Comparison of ENCODE assay signal across 10 mouse cellular contexts in the genomic region with DNA sequence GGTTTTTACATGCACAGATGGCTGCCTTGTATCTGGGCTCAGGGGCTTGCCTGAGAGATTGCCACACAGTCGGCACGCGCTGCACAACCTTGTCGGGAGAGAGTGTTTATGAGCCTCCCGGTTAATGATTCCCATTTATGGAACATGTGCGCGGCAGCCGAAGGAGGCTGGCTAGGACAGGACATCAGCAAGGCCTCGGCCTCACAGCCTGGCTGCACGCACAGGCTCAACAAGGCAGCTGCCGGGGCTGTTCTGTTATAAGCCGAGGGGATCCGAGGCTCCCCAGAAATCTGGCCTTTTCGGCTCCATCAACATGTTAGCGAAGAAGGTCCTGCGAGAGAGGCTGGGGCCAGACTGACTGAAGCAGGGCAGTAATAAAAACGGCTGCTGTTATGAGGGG.
DNase-seq lines count a peak whose midpoint lies in the region; ATAC-seq and TF ChIP-seq lines count a peak whose summit lies in the region.
"Had no signal": no experiment of that assay in that cellular context is flagged by ENCODE, and none has a peak within 500 bp of the region (broad histone marks: within the 10 kb centered on the region; RNA-seq: fewer than 3 reads in every experiment).

No protein-coding gene starts in this region.

- H3K9ac ChIP-seq in heart, embryonic 12.5 days: no peak overlapping the region
- no peak overlapping the region for H3K9ac ChIP-seq in CH12.LX (ENCODE audit: insufficient read depth, low read depth)
- H3K9ac ChIP-seq in limb, embryonic 12.5 days (replicated peaks): no peak overlapping the region

- TF ChIP-seq POLR2A in CH12.LX (IDR thresholded peaks at IDR 0.05; ENCODE audit: low read depth, low read length): no peak

- TF ChIP-seq CTCF in CH12.LX (conservative IDR thresholded peaks at IDR 0.05 in 1 of 2, IDR thresholded peaks at IDR 0.05 in 1 of 2; ENCODE audit: low read depth in 2 of 2, low read length in 2 of 2): no peak

- H3K4me1 ChIP-seq in heart, embryonic 12.5 days (replicated peaks): peaks cover 21% of the 10 kb centered on the region
- H3K4me1 ChIP-seq in CH12.LX (ENCODE audit: control insufficient read depth in 1 of 2, insufficient read depth in 2 of 2): peaks cover 35 to 67% of the 10 kb centered on the region in 2 experiments
- H3K4me1 ChIP-seq in limb, embryonic 12.5 days (replicated peaks): peaks cover 69% of the 10 kb centered on the region

- H3K36me3 ChIP-seq in heart, embryonic 12.5 days: no peaks in the 10 kb centered on the region
- H3K36me3 ChIP-seq in CH12.LX (replicated peaks in 1 of 2; ENCODE audit: control insufficient read depth in 1 of 2, insufficient read depth in 1 of 2, low read length in 1 of 2): no peaks in the 10 kb centered on the region
- H3K36me3 ChIP-seq in limb, embryonic 12.5 days: no peaks in the 10 kb centered on the region

- H3K4me3 ChIP-seq in heart, embryonic 12.5 days: no peak overlapping the region
- H3K4me3 ChIP-seq in CH12.LX (replicated peaks in 1 of 3; ENCODE audit: low read depth in 2 of 3, low read length in 2 of 3, poor library complexity in 1 of 3): no peak overlapping the region
- H3K4me3 ChIP-seq in limb, embryonic 12.5 days (replicated peaks): no peak overlapping the region

- WGBS in heart, embryonic 12.5 days: 65% methylated on average over 17 of the region's 17 CpGs
- WGBS in limb, embryonic 12.5 days: 11% methylated on average over 17 of the region's 17 CpGs

- TF ChIP-seq RAD21 in CH12.LX (IDR thresholded peaks at IDR 0.05; ENCODE audit: low read depth, low read length): no peak

- H3K79me2 ChIP-seq in CH12.LX (replicated peaks; ENCODE audit: control insufficient read depth, extremely low read depth, insufficient read depth, poor library complexity, severe bottlenecking): no peaks in the 10 kb centered on the region

- H3K4me2 ChIP-seq in heart, embryonic 12.5 days: no peak overlapping the region
- no peak overlapping the region for H3K4me2 ChIP-seq in CH12.LX (ENCODE audit: insufficient read depth, low read depth, poor library complexity, severe bottlenecking)
- peak overlapping the region; percentile 39 for H3K4me2 ChIP-seq in limb, embryonic 12.5 days

- peak overlapping the region; percentile 28; the same call in 1 of the 2 replicates for H3K27ac ChIP-seq in heart, embryonic 12.5 days (ENCODE audit: poor library complexity, severe bottlenecking)
- H3K27ac ChIP-seq in CH12.LX (ENCODE audit: insufficient read depth, low read depth): peak overlapping the region; percentile 92
- H3K27ac ChIP-seq in limb, embryonic 12.5 days: peak overlapping the region; percentile 88

- H3K9me3 ChIP-seq in heart, embryonic 12.5 days (replicated peaks): no peaks in the 10 kb centered on the region
- H3K9me3 ChIP-seq in CH12.LX (replicated peaks; ENCODE audit: low read length): no peaks in the 10 kb centered on the region
- no peaks in the 10 kb centered on the region for H3K9me3 ChIP-seq in limb, embryonic 12.5 days

- H3K27me3 ChIP-seq in heart, embryonic 12.5 days (replicated peaks): peaks cover 18% of the 10 kb centered on the region
- no peaks in the 10 kb centered on the region for H3K27me3 ChIP-seq in CH12.LX (replicated peaks)
- H3K27me3 ChIP-seq in limb, embryonic 12.5 days: peaks cover 45% of the 10 kb centered on the region

- dilution Hi-C loops in CH12.LX (cut with MboI; ENCODE audit: extremely low pct_ligation_motif_present, extremely low pct_unique_long_range_greater_than_20kb, low sequenced_read_pairs): no loop called here

- no peak for TF ChIP-seq EP300 in CH12.LX (IDR thresholded peaks at IDR 0.05; ENCODE audit: low read length)

- ATAC-seq in heart, embryonic 12.5 days (ENCODE audit: insufficient number of reproducible peaks, low FRiP score): no peak
- ATAC-seq in granulocyte monocyte progenitor cell, adult 5-6 weeks (replicated peaks; ENCODE audit: poor library complexity, severe bottlenecking): 0 out of 2 replicates have a peak, but pooled peaks have one; percentile 12
- peak; percentile 88 for ATAC-seq in limb, embryonic 12.5 days (ENCODE audit: insufficient number of reproducible peaks, insufficient read depth, low FRiP score, low TSS enrichment, low read depth)

- intact Hi-C loops in heart, postnatal 25 days (cut with DNase I): no loop called here

- DNase-seq in heart, postnatal 25 days (ENCODE audit: low spot score): no peak
- no peak for DNase-seq in CH12.LX (ENCODE audit: extremely low read depth)
- DNase-seq in T-cell, adult 2 months (ENCODE audit: low spot score): no peak
- no peak for DNase-seq in spleen, postnatal 36 days (ENCODE audit: low spot score in 2 of 2)
- DNase-seq in gastrocnemius, postnatal 10 days: no peak
- DNase-seq: gastrocnemius, postnatal 36 days; thymus, adult 2 months had no signal

- in situ Hi-C loops in CH12.LX (cut with MboI; ENCODE audit: low pct_ligation_motif_present, low pct_unique_long_range_greater_than_20kb, low sequenced_read_pairs): no loop called here

TF ChIP-seq in CH12.LX, 34 proteins besides CTCF, POLR2A, EP300 and RAD21:
- TF ChIP-seq JUN (IDR thresholded peaks at IDR 0.05; ENCODE audit: insufficient read depth, low read depth, low read length): no peak
- no peak for TF ChIP-seq UBTF (IDR thresholded peaks at IDR 0.05; ENCODE audit: low read depth, low read length)
- no peak for TF ChIP-seq SIN3A (IDR thresholded peaks at IDR 0.05; ENCODE audit: low read length)

Comparison
In these comparisons a context has a peak if more than half of its experiments do, and no peak if none do; other contexts are left out.
1. H3K27ac ChIP-seq: peak in every context shown above with its lines; median percentile 92 in CH12.LX; 88 in limb, embryonic 12.5 days; 28 in heart, embryonic 12.5 days.